Mouse (Mus musculus): Measurements from ENCODE around the gene Gm11939. TPM values are rescaled to one million over a fixed set of nuclear protein-coding genes. Genes with fewer than 3 reads are reported as not detected.

Gene Gm11939
- polyA plus RNA-seq, 1 experiment, result not detected

DNA sequence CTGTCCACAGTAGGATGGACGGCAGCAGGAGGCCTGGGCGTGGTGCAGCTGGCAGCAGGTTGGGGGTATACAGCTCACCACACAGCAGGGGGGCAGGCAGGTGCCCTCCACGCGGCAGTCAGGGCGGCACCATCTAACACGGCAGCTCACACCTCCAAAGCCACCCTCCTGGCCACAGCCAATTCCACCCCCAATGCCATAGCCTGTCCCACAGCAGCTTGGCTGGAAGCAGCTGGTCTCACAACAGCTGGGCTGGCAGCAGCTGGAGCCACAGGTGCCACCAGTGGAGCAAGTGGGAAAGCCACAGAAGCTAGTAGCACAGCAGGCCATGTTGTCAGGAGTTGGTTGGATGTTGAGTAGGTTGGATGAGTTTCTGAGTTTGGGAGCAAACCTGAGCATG is 21.4 kb upstream of the Gm11939 start, which contains the start of gene Krtap1-5:
Gene Krtap1-5 (minus strand): TSS at position 381 of the 400 bp plus-strand sequence.
- no peaks in the 10 kb centered on the region for H3K27me3 ChIP-seq (ENCODE audit: control insufficient read depth, insufficient read depth, low read length)
- WGBS, result 78% methylated on average over 6 of the region's 6 CpGs
- TF ChIP-seq POLR2A (IDR thresholded peaks at IDR 0.05; ENCODE audit: low read depth, low read length) (no peak), CTCF (IDR thresholded peaks at IDR 0.05; ENCODE audit: extremely low read depth, insufficient read length, insufficient replicate concordance, low read depth, low read length) (no peak)
- H3K36me3 ChIP-seq (ENCODE audit: control insufficient read depth, insufficient read depth, low read length), result no peaks in the 10 kb centered on the region
- no peak within 1 kb of the TSS for H3K4me3 ChIP-seq (ENCODE audit: low read depth, low read length)
- H3K4me1 ChIP-seq (ENCODE audit: control insufficient read depth, insufficient read depth, insufficient read length, low read length), result no peaks in the 10 kb centered on the region
- no peak within 1 kb of the TSS for H3K27ac ChIP-seq (ENCODE audit: insufficient read depth, low read depth, low read length)

- Histone ChIP-seq H3K4me1 (ENCODE audit: control insufficient read depth, insufficient read depth, insufficient read length, low read length) (peaks cover 2% of the 10 kb centered on the region; the same call in 1 of the 2 replicates), H3K27me3 (ENCODE audit: control insufficient read depth, insufficient read depth, low read length) (no peaks in the 10 kb centered on the region), H3K4me3 (ENCODE audit: low read depth, low read length) (no peak overlapping the region), H3K36me3 (ENCODE audit: control insufficient read depth, insufficient read depth, low read length) (no peaks in the 10 kb centered on the region), H3K27ac (ENCODE audit: insufficient read depth, low read depth, low read length) (no peak overlapping the region)
- no peak for TF ChIP-seq POLR2A (IDR thresholded peaks at IDR 0.05; ENCODE audit: low read depth, low read length)
- TF ChIP-seq CTCF (IDR thresholded peaks at IDR 0.05; ENCODE audit: extremely low read depth, insufficient read length, insufficient replicate concordance, low read depth, low read length), result peak; percentile 87; the same call in 1 of the 2 replicates
- 1% methylated on average over 7 of the region's 7 CpGs for WGBS
Measured at GRCm38 (mm10) chr11:99574106-99574505, 14.8 kb upstream of the Gm11939 start.

GRCm38 (mm10) chr11:99573164-99573563 is 13.9 kb upstream of the Gm11939 start:
- H3K36me3 ChIP-seq (ENCODE audit: control insufficient read depth, insufficient read depth, low read length), result no peaks in the 10 kb centered on the region
- H3K4me1 ChIP-seq (ENCODE audit: control insufficient read depth, insufficient read depth, insufficient read length, low read length), result peaks cover 2% of the 10 kb centered on the region; the same call in 1 of the 2 replicates
- no peak overlapping the region for H3K27ac ChIP-seq (ENCODE audit: insufficient read depth, low read depth, low read length)
- WGBS, result 70% methylated on average over 4 of the region's 4 CpGs
- no peaks in the 10 kb centered on the region for H3K27me3 ChIP-seq (ENCODE audit: control insufficient read depth, insufficient read depth, low read length)
- no peak overlapping the region for H3K4me3 ChIP-seq (ENCODE audit: low read depth, low read length)
- no peak for TF ChIP-seq POLR2A (IDR thresholded peaks at IDR 0.05; ENCODE audit: low read depth, low read length)
- TF ChIP-seq CTCF (IDR thresholded peaks at IDR 0.05; ENCODE audit: extremely low read depth, insufficient read length, insufficient replicate concordance, low read depth, low read length), result no peak

DNA sequence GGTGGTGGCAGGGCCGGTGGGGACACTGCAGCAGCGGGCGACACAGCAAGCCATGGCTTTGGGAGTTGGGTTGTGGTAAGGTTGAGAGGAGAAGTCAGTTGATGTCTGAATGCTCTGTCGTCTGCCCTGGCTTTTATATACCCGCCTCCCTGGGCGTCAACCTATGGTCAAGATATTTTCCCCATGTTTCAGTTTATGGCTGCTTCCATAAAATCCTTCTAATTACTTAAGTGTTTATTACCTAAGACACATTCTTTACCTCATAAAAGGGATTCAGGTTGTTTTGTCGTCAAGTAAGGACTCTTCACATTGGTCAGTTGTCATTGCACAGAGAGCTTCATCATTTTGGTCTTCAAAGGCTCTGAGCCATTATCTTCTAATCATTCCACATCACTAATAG is 7.3 kb upstream of the Gm11939 start, which contains the start of gene Krtap3-1:
Gene Krtap3-1 (minus strand): TSS at position 101 of the 400 bp plus-strand sequence.
- Histone ChIP-seq H3K36me3 (ENCODE audit: control insufficient read depth, insufficient read depth, low read length) (no peaks in the 10 kb centered on the region), H3K27me3 (ENCODE audit: control insufficient read depth, insufficient read depth, low read length) (no peaks in the 10 kb centered on the region), H3K4me1 (ENCODE audit: control insufficient read depth, insufficient read depth, insufficient read length, low read length) (peaks cover 7% of the 10 kb centered on the region; the same call in 1 of the 2 replicates), H3K27ac (ENCODE audit: insufficient read depth, low read depth, low read length) (no peak within 1 kb of the TSS), H3K4me3 (ENCODE audit: low read depth, low read length) (no peak within 1 kb of the TSS)
- 63% methylated on average over 7 of the region's 7 CpGs for WGBS
- TF ChIP-seq CTCF (IDR thresholded peaks at IDR 0.05; ENCODE audit: extremely low read depth, insufficient read length, insufficient replicate concordance, low read depth, low read length) (no peak), POLR2A (IDR thresholded peaks at IDR 0.05; ENCODE audit: low read depth, low read length) (no peak)

- 79% methylated on average over 6 of the region's 6 CpGs for WGBS
- Histone ChIP-seq H3K4me3 (ENCODE audit: low read depth, low read length) (no peak overlapping the region), H3K36me3 (ENCODE audit: control insufficient read depth, insufficient read depth, low read length) (no peaks in the 10 kb centered on the region), H3K27ac (ENCODE audit: insufficient read depth, low read depth, low read length) (no peak overlapping the region), H3K27me3 (ENCODE audit: control insufficient read depth, insufficient read depth, low read length) (no peaks in the 10 kb centered on the region), H3K4me1 (ENCODE audit: control insufficient read depth, insufficient read depth, insufficient read length, low read length) (peaks cover 4% of the 10 kb centered on the region; the same call in 1 of the 2 replicates)
- TF ChIP-seq POLR2A (IDR thresholded peaks at IDR 0.05; ENCODE audit: low read depth, low read length) (no peak), CTCF (IDR thresholded peaks at IDR 0.05; ENCODE audit: extremely low read depth, insufficient read length, insufficient replicate concordance, low read depth, low read length) (no peak)
Measured at GRCm38 (mm10) chr11:99562580-99562979, 3.3 kb upstream of the Gm11939 start.

DNA sequence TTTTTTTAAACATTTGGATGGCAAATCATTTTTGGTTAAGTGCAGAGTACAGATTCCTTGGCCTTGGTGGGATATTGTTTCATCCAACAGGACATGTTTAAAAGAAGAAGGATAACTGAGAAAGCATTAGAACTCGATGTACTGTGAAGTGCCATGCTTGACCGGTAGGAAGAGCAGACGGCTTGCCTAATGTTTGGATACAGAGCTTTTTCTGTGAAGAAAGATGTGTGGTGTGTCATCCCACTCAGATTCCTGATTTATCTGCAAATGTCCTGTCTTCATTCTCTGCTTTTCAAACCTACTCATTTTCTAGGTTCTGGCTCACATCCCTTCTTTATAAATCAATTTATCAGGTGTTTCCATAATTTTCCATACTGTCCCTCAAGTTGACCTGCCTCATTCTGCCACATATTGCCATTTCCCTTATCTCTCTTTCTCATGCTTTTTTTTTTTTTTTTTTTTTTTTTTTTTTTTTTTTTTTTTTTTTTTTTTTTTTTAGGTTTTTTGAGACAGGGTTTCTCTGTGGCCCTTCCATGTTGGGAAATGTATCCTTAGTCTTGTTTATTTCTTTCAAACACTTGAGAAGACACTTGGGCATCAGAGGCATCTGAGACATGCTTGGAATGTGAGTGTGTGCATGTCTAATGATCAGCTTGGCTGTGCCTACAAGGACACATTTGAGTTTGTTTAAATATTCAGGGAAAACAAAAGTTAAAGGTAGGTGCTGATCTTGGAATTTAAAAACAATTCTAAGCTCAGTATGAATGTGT is 1.1 kb downstream of the Gm11939 start:
- WGBS, result 86% methylated on average over 3 of the region's 3 CpGs
- H3K4me1 ChIP-seq (ENCODE audit: control insufficient read depth, insufficient read depth, insufficient read length, low read length), result peaks cover 2% of the 10 kb centered on the region; the same call in 1 of the 2 replicates

DNA sequence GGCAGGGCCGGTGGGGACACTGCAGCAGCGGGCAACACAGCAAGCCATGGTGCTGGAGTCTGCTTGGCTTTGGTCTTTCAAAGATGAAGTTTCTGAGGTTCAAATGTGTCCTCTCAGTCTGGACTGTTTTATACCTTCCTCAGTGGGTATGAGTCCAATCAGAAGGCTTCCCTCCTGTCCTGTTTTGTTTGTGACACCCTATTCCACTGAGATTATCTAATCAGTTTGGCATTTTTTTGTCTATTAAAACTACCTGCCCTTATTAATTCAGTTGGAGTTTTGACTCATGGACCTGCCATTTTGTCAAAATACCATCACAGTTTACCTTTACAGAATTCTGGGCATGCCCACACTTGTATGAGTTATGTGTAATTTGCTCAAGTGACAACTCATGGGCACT is 2.5 kb downstream of the Gm11939 start, which contains the start of gene Krtap3-2:
Gene Krtap3-2 (minus strand): TSS at position 101 of the 400 bp plus-strand sequence.
- Histone ChIP-seq H3K4me3 (ENCODE audit: low read depth, low read length) (no peak within 1 kb of the TSS), H3K27ac (ENCODE audit: insufficient read depth, low read depth, low read length) (no peak within 1 kb of the TSS), H3K27me3 (ENCODE audit: control insufficient read depth, insufficient read depth, low read length) (no peaks in the 10 kb centered on the region), H3K36me3 (ENCODE audit: control insufficient read depth, insufficient read depth, low read length) (no peaks in the 10 kb centered on the region), H3K4me1 (ENCODE audit: control insufficient read depth, insufficient read depth, insufficient read length, low read length) (peaks cover 2% of the 10 kb centered on the region; the same call in 1 of the 2 replicates)
- 90% methylated on average over 2 of the region's 2 CpGs for WGBS
- TF ChIP-seq CTCF (IDR thresholded peaks at IDR 0.05; ENCODE audit: extremely low read depth, insufficient read length, insufficient replicate concordance, low read depth, low read length), result no peak
- no peak for TF ChIP-seq POLR2A (IDR thresholded peaks at IDR 0.05; ENCODE audit: low read depth, low read length)

More for the DNA sequence above, 1.1 kb downstream of the Gm11939 start:
- TF ChIP-seq CTCF (IDR thresholded peaks at IDR 0.05; ENCODE audit: extremely low read depth, insufficient read length, insufficient replicate concordance, low read depth, low read length), result no peak
- TF ChIP-seq POLR2A (IDR thresholded peaks at IDR 0.05; ENCODE audit: low read depth, low read length), result no peak
- Histone ChIP-seq H3K27me3 (ENCODE audit: control insufficient read depth, insufficient read depth, low read length) (no peaks in the 10 kb centered on the region), H3K27ac (ENCODE audit: insufficient read depth, low read depth, low read length) (no peak overlapping the region), H3K4me3 (ENCODE audit: low read depth, low read length) (no peak overlapping the region), H3K36me3 (ENCODE audit: control insufficient read depth, insufficient read depth, low read length) (no peaks in the 10 kb centered on the region)
